Mouse (Mus musculus) intestine, postnatal 0 days (tissue): ENCODE measurements around the gene Acot4. TPM values are rescaled to one million over a fixed set of nuclear protein-coding genes. Genes with fewer than 3 reads are reported as not detected.
A peak's percentile ranks its signal among the peaks of the same experiment; 100 is the strongest.
"Not testable (repeated sequence)": the region's sequence is repeated elsewhere in the genome, so short reads cannot be mapped to it uniquely, and the experiment has no call there.

ENCODE experiments used
- ATAC-seq: fragments of 200-750 bp; cut with Nextera tagmentation; 2 replicates; pipeline ENCODE4 v1.8.0; 2017; ENCODE audit warnings: mild to moderate bottlenecking, moderate TSS enrichment, moderate library complexity
- H3K27ac ChIP-seq: fragments of 300-500 bp; sonication (generic); 2 replicates; pipeline ENCODE4 v1.5.1; 2014; ENCODE audit warnings: mild to moderate bottlenecking, low read depth, low read length, moderate library complexity
- H3K27me3 ChIP-seq: fragments of 300-500 bp; sonication (generic); replicated peaks from 2 replicates; pipeline ENCODE4 v1.6.1; 2014; ENCODE audit warnings: low read length, mixed read lengths; ENCODE audit not compliant: control insufficient read depth, insufficient read depth
- H3K36me3 ChIP-seq: fragments of 300-500 bp; sonication (generic); 2 replicates; pipeline ENCODE4 v1.6.1; 2014; ENCODE audit warnings: mild to moderate bottlenecking, moderate library complexity; ENCODE audit not compliant: control insufficient read depth, insufficient read depth
- H3K4me1 ChIP-seq: fragments of 300-500 bp; sonication (generic); replicated peaks from 2 replicates; pipeline ENCODE4 v1.6.1; 2014; ENCODE audit warnings: antibody characterized with exemption, low read length, mixed read lengths; ENCODE audit not compliant: control insufficient read depth, insufficient read depth
- H3K4me2 ChIP-seq: fragments of 300-500 bp; sonication (generic); replicated peaks from 2 replicates; pipeline ENCODE4 v1.6.1; 2014; ENCODE audit warnings: low read depth, mild to moderate bottlenecking, moderate library complexity
- H3K4me3 ChIP-seq: fragments of 300-500 bp; sonication (generic); 2 replicates; pipeline ENCODE4 v1.5.1; 2014; ENCODE audit warnings: low read depth, low read length
- H3K9ac ChIP-seq: fragments of 300-500 bp; sonication (generic); 2 replicates; pipeline ENCODE4 v1.6.1; 2014; ENCODE audit warnings: mild to moderate bottlenecking, low read depth, low read length
- H3K9me3 ChIP-seq: fragments of 300-500 bp; sonication (generic); 2 replicates; pipeline ENCODE4 v1.6.1; 2016; ENCODE audit warnings: mixed run types; ENCODE audit not compliant: control insufficient read depth
- CTCF ChIP-seq: sonication (generic); IDR thresholded peaks from 2 replicates; pipeline ENCODE4 v1.5.1; 2016; ENCODE audit warnings: low read depth, mild to moderate bottlenecking, control low read depth, antibody characterized with exemption, moderate library complexity
- WGBS: fragments of 180-500 bp; shearing (Covaris S2); extraction: QIAGEN DNeasy Blood & Tissue Kit; methylation state at CpG from one replicate; pipeline ENCODE4 v1.1.7; 2014; 5-methylcytosine and 5-hydroxymethylcytosine counted together
- polyA plus RNA-seq: library from polyadenylated mRNA; unstranded; fragments of >200 nt; fragmentation: Nextera tagmentation; extraction: Ambion mirVana; gene quantifications from 2 replicates; pipeline ENCODE4 v1.2.1, GENCODE M21; 2015

Gene Acot4
- polyA plus RNA-seq, 1 experiment from 2014 or later = 45.2 TPM

DNA sequence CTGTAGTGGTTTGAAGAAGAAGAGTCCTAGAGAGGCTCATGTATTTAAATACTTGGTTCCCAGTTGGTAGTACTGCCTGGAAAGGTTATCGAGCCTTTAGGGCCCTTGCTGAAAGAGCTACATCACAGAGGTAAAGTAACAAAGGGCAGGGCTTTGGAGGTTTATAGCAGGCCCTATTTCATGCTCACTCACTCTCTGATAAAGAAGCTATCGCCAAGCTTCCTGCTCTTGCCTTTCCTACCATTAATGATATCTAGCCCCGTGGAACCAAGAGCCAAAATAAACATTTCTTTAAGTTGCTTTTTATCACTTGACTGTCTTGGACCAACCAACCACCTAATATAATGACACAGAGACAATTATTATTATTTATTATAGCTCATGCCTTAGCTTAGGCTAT, 37.8 kb upstream of the Acot4 start:
- H3K27ac ChIP-seq = peak overlapping the region; percentile 72; the same call in 1 of the 2 replicates
- no peaks in the 10 kb centered on the region for H3K27me3 ChIP-seq
- H3K9me3 ChIP-seq = no peaks in the 10 kb centered on the region
- H3K36me3 ChIP-seq = no peaks in the 10 kb centered on the region
- no peak overlapping the region for H3K4me2 ChIP-seq
- peak; percentile 57 for ATAC-seq
- no peak overlapping the region for H3K9ac ChIP-seq
- 29% methylated on average over 3 of the region's 3 CpGs for WGBS
- H3K4me3 ChIP-seq = no peak overlapping the region
- no peak for TF ChIP-seq CTCF
- H3K4me1 ChIP-seq = no peaks in the 10 kb centered on the region

- Histone ChIP-seq H3K9me3 (no peaks in the 10 kb centered on the region), H3K4me2 (no peak overlapping the region), H3K36me3 (no peaks in the 10 kb centered on the region), H3K4me1 (no peaks in the 10 kb centered on the region), H3K4me3 (no peak overlapping the region), H3K27ac (no peak overlapping the region), H3K27me3 (no peaks in the 10 kb centered on the region), H3K9ac (no peak overlapping the region)
- WGBS = 87% methylated on average over 1 of the region's 1 CpGs
- ATAC-seq = no peak
- TF ChIP-seq CTCF = no peak
Measured at GRCm38 (mm10) chr12:84003866-84004265, 34.3 kb upstream of the Acot4 start.

GRCm38 (mm10) chr12:84008251-84008650, 29.9 kb upstream of the Acot4 start:
- no peak overlapping the region for H3K4me3 ChIP-seq
- no peaks in the 10 kb centered on the region for H3K9me3 ChIP-seq
- ATAC-seq = no peak
- WGBS = 83% methylated on average over 11 of the region's 12 CpGs
- H3K4me1 ChIP-seq = no peaks in the 10 kb centered on the region
- no peak overlapping the region for H3K9ac ChIP-seq
- no peak overlapping the region for H3K27ac ChIP-seq
- H3K36me3 ChIP-seq = no peaks in the 10 kb centered on the region
- H3K4me2 ChIP-seq = peak overlapping the region; percentile 72; the same call in 1 of the 2 replicates
- TF ChIP-seq CTCF = no peak
- no peaks in the 10 kb centered on the region for H3K27me3 ChIP-seq

- H3K9me3 ChIP-seq = no peaks in the 10 kb centered on the region
- no peak for TF ChIP-seq CTCF
- no peaks in the 10 kb centered on the region for H3K36me3 ChIP-seq
- no peak for ATAC-seq
- peak overlapping the region; percentile 49 for H3K4me3 ChIP-seq
- peak overlapping the region; percentile 71 for H3K27ac ChIP-seq
- 0 out of 2 replicates have a peak overlapping the region, but pooled peaks have one; percentile 60 for H3K9ac ChIP-seq
- WGBS = 48% methylated on average over 8 of the region's 8 CpGs
- H3K4me2 ChIP-seq = peak overlapping the region; percentile 72
- H3K4me1 ChIP-seq = no peaks in the 10 kb centered on the region
- H3K27me3 ChIP-seq = no peaks in the 10 kb centered on the region
Measured at GRCm38 (mm10) chr12:84008729-84009128, 29.4 kb upstream of the Acot4 start.

DNA sequence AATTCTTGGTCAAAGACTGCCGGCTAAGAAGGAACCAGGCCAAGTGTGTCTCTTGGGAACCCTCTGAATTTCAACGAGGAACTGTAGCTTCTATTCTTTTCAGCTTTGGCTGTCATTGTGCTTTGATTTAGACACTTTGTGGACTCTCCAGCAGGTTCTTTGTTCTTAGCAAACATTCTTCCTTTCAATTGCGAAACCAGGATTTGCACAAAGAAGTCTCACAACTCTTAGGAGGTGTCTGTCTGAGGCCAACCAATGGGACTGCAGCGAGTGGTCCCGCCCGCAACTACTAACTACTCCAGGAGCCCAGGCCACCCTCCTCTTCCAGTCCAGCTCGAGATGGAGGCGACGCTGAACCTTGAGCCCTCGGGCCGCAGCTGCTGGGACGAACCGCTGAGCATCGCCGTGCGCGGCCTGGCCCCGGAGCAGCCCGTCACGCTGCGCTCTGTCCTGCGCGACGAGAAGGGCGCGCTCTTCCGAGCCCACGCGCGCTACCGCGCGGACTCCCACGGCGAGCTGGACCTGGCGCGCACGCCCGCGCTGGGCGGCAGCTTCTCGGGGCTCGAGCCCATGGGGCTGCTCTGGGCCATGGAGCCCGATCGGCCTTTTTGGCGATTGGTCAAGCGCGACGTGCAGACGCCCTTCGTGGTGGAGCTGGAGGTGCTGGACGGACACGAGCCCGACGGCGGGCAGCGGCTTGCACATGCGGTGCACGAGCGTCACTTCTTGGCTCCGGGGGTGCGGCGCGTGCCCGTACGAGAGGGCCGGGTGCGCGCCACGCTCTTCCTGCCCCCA, 28.8 kb upstream of the Acot4 start, which contains the start of gene Acot1:
Acot1 (plus strand) TSS at position 320 of the 795 bp plus-strand sequence.
- Histone ChIP-seq H3K9ac (peak within 1 kb of the TSS; percentile 60), H3K4me2 (peak within 1 kb of the TSS; percentile 72), H3K27ac (peak within 1 kb of the TSS; percentile 71), H3K4me3 (peak within 1 kb of the TSS; percentile 49)
- H3K27me3 ChIP-seq, H3K9me3 ChIP-seq, H3K4me1 ChIP-seq, H3K36me3 ChIP-seq: not testable (repeated sequence)
- peak; percentile 98 for ATAC-seq
- under 1% methylated on average over 47 of the region's 70 CpGs for WGBS

DNA sequence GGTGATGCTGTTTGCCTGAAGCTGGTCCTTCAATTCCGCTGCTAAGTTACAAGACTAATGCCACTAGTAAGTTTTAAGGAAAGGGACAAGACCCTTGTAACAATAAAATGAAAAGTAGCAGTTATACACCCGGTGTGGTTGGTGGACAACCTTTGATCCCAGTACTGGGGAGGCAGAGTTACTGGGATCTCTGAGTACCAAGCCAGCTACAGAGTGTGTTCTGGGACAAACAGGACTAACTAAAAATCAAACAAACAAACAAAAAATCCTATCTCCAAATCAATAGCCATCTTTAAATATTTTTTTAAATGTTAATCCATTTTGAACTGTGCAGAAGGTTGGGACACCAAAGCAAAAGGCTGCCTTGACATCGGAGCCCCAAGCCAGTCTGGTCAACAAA, 28.0 kb upstream of the Acot4 start:
- Histone ChIP-seq H3K4me3 (peak overlapping the region; percentile 49), H3K9ac (peak overlapping the region; percentile 60; the same call in 1 of the 2 replicates), H3K36me3 (peaks cover 7% of the 10 kb centered on the region), H3K4me1 (no peaks in the 10 kb centered on the region), H3K27me3 (no peaks in the 10 kb centered on the region), H3K27ac (peak overlapping the region; percentile 71), H3K4me2 (peak overlapping the region; percentile 72), H3K9me3 (no peaks in the 10 kb centered on the region)
- WGBS = 46% methylated on average over 3 of the region's 3 CpGs
- ATAC-seq = no peak
- no peak for TF ChIP-seq CTCF
